Mouse (Mus musculus): ENCODE results near the gene Lck. TPM values are rescaled to one million over a fixed set of nuclear protein-coding genes. Genes with fewer than 3 reads are reported as not detected.
"Not testable (repeated sequence)": the region's sequence is repeated elsewhere in the genome, so short reads cannot be mapped to it uniquely, and the experiment has no call there.

The Lck gene
- total RNA-seq, 2 experiments from 2014 or later = not detected

DNA sequence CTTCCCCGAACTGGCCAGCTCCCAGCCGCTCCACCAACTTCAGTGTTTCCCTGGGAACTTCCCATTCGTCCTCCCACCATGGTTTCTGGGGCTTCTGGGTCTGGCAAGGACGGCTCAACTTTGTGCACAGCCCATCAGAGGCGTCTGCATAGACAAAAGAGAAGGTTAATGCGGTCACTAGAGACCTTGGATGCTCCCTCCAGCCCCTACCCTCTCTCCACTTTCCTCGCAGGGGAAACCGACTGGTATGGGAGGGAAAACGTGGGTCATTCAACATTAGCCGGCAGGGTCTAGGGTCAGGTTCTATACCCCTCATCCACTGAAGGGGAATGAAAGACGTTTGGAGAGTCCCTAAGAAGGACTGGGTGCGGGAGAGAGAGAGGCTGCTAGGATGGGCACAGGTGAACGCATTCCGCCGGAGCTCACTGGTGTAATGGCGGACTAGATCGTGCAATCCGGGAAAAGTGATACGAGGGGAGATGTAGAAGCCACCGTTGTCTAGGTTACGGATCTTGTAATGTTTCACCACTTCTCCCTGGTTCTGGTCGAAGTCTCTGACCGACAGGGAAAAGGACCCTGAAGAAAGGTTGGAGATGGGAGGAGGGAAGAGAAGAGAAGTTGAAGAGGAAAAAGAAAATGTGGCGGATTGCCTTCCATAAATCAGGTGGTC, 17.4 kb downstream of the Lck start:
- no peak for DNase-seq (ENCODE audit: low spot score)

DNA sequence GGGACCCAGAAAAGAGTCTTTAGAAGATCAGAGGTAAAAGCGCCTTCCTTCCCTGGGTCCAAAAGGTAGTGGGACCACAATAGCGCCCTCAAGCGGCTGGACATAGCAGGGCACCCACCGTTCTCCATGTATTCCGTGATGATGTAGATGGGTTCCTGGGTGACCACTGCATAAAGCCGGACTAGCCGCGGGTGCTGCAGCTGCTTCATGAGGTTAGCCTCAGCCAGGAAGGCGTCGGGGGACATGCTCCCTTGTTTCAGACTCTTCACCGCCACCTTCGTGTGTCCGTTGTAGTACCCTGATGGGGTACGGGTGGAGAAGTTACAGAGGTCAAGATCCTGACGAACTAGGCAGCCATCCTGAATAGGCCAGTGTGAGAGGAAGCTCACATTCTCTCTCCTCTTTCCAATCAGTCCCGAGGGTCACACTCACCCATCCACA, 18.0 kb downstream of the Lck start:
- no peak for DNase-seq (ENCODE audit: low spot score)

GRCm38 (mm10) chr4:129554512-129554911, 18.9 kb downstream of the Lck start:
- not testable (repeated sequence) for DNase-seq (ENCODE audit: low spot score)

- DNase-seq (ENCODE audit: low spot score) = no peak
These were observed 23.1 kb downstream of the Lck start for GRCm38 (mm10) chr4:129550295-129550694.

- DNase-seq (ENCODE audit: low spot score) = no peak
These were observed 24.1 kb downstream of the Lck start for GRCm38 (mm10) chr4:129549306-129549705.

DNA sequence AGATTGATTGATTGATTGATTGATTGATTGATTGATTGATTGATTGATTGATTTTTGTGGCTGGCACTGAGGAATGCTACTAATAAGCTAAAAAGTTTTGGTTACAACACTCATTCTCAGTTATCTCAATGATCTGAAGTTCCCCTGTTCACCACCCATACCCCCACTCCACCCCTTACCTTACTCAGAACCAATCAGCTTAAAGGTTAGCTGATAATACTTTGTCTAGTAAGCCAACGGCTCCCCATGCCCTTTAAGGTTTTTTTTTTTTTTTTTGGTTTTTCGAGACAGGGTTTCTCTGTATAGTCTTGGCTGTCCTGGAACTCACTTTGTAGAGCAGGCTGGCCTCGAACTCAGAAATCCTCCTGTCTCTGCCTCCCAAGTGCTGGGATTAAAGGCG, 25.8 kb downstream of the Lck start:
- DNase-seq (ENCODE audit: low spot score) = not testable (repeated sequence)

- no peak for DNase-seq (ENCODE audit: low spot score)
These were observed 29.3 kb downstream of the Lck start for GRCm38 (mm10) chr4:129544106-129544505.

DNA sequence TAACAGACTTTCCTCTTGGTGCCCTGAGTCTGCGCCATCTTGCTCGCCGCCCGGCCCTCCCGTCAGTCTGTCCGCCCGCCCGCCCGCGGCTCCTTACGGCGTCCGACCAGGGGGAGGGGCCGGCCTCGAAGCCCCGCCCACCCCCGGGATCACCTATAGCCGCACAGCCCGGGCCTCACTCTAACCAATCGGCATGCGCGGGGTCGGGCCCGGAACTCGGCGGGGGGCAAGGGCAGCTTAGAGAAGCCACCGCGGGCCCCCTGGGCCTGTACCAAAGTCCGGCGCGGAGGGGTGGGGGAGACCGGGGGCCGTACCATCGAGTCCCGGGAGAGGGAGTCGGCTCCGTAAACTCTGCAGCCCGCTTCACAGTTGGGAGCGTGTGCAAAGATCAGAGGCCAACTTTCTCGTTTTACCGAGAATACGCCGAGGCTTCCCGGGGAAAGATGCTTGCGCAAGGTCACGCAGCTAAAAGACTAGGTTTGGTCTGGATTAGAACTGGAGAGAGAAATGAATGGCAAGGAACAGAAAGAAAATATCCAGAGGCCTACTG, 30.8 kb downstream of the Lck start, which contains the start of gene Hdac1:
Gene Hdac1, minus strand, starts transcription at position 122 of the 550 bp plus-strand sequence.
- DNase-seq (ENCODE audit: low spot score) = peak; percentile 95

- DNase-seq (ENCODE audit: low spot score) = peak; percentile 7
These were observed 31.4 kb downstream of the Lck start for GRCm38 (mm10) chr4:129541868-129542591.

DNA sequence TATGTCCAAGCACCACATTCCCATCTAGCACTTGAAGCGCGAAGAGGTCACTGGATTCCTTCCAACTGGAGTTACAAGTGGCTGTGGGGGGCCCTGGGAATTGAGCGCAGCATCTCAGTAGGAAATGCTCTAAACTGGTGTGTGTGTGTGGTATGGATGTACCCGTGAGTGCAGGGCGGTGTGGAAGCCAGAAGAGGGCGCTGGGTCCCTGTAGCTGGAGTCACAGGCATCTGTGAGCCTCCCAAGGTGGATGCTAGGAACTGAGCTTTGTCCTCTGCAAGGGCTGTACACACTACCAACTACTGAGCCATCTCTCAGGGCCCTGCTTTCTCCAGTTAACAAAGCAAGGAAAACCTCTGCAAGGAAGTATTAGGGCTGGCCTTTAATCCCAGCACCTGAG, 33.4 kb downstream of the Lck start:
- DNase-seq (ENCODE audit: low spot score) = no peak

DNA sequence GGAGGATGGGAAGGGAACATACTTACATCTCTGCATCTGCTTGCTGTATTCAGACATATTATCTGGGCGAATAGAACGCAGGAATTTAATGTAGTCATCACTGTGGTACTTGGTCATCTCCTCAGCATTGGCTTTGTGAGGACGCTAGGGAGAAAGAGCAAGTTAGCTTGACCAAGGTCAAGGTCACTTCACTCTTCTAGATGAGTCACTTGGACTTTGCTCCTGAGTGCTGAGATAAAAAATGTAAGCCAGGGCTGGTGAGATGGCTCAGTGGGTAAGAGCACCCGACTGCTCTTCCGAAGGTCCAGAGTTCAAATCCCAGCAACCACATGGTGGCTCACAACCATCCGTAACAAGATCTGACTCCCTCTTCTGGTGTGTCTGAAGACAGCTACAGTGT, 44.5 kb downstream of the Lck start:
- not testable (repeated sequence) for DNase-seq (ENCODE audit: low spot score)

DNA sequence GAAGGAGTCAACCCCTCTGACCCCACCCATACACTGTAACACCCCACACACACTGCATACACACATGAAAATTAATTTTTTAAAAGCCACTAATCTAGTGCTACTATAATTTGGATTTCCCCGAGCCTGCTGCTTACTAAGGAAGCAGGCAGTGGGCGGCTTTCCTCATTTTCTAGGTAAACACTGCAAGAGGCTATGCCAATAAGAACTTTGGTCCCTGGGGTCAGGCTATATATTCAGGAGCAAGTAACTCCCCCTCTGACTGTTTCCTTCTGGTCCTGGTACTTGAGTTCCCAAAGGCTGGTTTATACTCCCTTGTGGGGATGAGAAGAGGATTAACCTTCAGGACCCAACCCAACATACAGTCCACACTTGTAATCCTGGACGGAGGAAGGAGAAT, 47.6 kb downstream of the Lck start:
- no peak for DNase-seq (ENCODE audit: low spot score)

DNA sequence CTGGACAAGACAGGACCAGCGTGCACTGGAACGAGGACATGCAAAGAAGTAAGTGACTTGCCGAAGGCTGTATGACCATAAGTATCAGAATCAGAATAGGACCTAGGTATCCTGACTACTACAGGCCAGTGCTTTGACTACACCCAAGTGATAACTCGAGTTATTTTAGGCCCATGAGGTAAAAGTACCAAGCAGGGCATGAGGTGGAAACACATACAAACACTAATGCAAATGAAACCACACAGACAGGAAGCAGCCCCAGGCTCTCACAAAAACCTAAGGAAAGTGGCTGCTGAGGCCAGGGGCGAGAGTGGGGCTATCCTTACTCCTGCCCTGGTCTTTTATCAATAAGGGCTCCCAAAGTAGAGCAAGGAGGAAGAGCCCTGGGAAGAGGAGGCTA, 48.1 kb downstream of the Lck start:
- no peak for DNase-seq (ENCODE audit: low spot score)

DNA sequence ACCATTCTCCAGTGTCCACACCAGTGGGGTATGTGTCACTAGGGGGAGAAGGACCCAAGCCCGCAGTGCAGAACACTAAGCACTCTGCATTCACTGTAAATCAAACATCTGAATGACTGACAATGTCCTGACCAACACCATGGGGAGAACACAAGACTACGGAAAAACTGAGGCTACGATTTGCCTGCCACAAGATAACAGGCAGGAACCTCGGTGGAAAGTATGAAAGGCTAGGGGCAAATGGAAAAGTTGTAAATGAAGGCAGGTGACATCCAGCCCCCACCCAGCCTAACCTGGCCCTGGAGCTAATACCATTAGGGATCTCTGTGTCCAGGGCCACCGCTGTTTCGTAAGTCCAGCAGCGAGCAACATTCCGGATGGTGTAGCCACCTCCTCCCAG, 54.9 kb downstream of the Lck start:
- DNase-seq (ENCODE audit: low spot score) = no peak

DNA sequence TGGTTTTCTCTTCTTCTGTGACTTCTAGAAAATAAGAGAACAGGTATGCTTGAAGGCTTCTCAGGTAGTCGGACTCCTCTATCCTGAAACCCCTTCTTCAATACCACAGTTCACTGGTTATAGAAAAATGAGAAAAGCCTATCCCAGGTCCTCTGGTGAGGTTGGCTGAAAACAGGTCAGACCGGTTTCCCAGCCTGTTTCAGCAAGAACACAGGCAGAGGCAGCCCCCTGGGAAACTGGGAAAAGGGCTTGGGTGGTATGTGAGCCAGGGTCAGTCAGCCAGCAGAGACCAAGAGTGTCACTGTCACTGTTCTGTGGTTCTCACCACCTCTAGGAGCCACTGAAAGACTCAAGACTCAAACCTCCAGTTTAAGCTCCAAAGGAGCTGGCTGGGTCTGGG, 56.5 kb downstream of the Lck start:
- DNase-seq (ENCODE audit: low spot score) = no peak

- DNase-seq (ENCODE audit: low spot score) = no peak
These were observed 59.0 kb downstream of the Lck start for GRCm38 (mm10) chr4:129514300-129514898.

DNA sequence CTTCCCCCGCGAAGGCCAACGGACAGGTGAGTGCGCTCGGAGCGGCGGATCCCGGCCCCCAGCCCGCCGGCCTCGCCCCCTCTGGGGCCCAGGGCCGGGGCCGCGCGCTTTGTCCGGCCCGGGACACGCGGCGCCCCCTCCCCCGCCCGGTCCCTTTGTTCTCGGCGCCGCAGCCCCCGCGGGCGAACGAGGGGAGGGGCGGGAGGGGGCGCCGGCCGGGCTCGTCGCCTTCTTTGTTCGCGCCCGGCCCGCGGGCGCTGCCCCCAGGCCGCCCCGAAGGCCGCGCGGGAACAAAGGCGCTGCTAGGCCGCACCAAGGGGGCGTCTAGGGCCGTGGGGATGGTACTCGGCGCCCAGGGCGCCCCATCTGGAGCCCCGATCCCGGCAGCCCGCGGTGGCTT, 59.5 kb downstream of the Lck start:
- no peak for DNase-seq (ENCODE audit: low spot score)

- DNase-seq (ENCODE audit: low spot score) = peak; percentile 57
These were observed 60.2 kb downstream of the Lck start, which contains the start of gene Marcksl1 for GRCm38 (mm10) chr4:129513086-129513767. Gene Marcksl1 (plus strand): TSS chr4:129513581.

GRCm38 (mm10) chr4:129511413-129512096, 61.9 kb downstream of the Lck start:
- DNase-seq (ENCODE audit: low spot score) = no peak

DNA sequence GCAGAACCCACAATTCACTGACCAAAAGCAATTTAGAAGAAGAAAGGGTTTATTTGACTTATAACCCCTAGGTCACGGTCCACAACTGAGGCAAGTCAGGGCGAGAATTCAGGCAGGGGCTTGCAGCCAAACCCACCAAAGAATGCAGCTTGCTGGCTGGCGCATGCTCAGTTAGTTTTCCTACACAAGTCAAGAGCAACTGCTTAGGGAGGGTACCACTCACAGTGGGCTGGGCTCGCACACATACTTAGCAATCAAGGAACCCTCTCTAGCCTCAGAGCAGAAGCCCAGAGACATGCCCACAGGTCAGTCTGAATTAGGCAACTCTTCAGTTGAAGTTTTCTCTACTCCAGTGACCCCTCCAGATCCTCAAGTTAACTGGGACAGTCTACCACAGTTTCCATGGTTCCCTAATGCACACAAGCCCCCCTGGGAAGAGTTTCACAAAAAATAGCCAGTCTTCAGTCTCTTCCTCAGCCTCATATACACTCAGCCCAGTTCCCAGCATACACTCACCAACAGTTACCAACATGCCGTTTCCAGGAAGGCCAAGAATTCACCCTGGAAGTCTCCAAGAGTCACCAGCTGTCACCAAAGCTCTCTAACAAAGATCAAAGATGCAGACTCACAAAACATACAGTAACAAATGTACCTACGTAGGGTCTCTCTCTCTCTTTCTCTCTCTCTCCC, 62.6 kb downstream of the Lck start:
- DNase-seq (ENCODE audit: low spot score) = no peak

All from gastrocnemius, adult 18-20 months (tissue).